Mouse (Mus musculus): ENCODE measurements around the gene Zdhhc18. TPM values are rescaled to one million over a fixed set of nuclear protein-coding genes. Genes with fewer than 3 reads are reported as not detected.

Zdhhc18 gene
- polyA plus RNA-seq, 1 experiment from 2014 or later = 7.0 TPM

DNA sequence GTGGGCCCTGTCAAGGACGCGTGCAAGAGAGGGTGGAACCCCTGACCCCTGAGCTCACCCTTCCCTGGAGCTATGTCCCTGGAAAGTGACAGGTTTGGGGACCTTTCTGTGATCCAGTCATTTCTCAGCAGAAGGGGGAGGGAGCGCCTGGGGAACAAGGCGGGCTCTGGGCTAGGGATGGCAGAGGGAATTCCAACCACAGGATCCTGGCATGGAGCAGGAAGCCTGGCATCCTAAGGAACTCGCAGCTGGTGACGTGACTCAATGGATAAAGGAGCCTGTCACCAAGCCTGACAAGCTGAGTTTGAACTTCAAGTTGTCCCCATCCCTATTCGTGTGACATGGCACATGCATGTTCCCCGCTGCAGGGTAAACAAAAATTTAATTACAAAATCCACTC, 36.9 kb downstream of the Zdhhc18 start:
- Histone ChIP-seq H3K27ac (replicated peaks) (no peak overlapping the region), H3K4me3 (replicated peaks) (no peak overlapping the region), H3K4me2 (no peak overlapping the region), H3K4me1 (no peaks in the 10 kb centered on the region), H3K27me3 (replicated peaks) (no peaks in the 10 kb centered on the region), H3K9ac (replicated peaks) (no peak overlapping the region), H3K36me3 (peaks cover 61% of the 10 kb centered on the region), H3K9me3 (replicated peaks) (no peaks in the 10 kb centered on the region)
- ATAC-seq (ENCODE audit: low FRiP score) = no peak
- 95% methylated on average over 8 of the region's 8 CpGs for WGBS

DNA sequence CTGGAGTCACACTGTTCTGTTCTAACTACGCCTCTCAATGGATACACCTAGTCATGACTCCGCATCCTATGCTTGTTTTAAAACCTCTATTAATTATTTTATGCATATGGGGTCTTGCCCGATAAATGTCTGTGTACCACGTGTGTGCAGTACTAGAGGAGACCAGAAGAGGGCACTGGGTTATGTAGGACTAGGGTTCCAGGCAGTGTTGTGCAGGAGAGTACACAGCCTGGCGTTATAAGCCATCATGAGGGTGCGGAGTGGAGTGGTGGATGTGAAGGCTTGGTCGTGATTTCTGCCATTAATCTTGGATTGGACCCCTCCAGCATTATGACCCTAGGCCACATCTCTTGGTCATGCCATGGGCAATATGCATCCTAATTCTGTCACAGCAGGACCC, 37.5 kb downstream of the Zdhhc18 start:
- Histone ChIP-seq H3K4me3 (replicated peaks) (no peak overlapping the region), H3K9ac (replicated peaks) (no peak overlapping the region), H3K4me2 (no peak overlapping the region), H3K4me1 (no peaks in the 10 kb centered on the region), H3K9me3 (replicated peaks) (no peaks in the 10 kb centered on the region), H3K27me3 (replicated peaks) (no peaks in the 10 kb centered on the region), H3K27ac (replicated peaks) (no peak overlapping the region), H3K36me3 (peaks cover 63% of the 10 kb centered on the region)
- ATAC-seq (ENCODE audit: low FRiP score) = no peak
- WGBS = 97% methylated on average over 7 of the region's 7 CpGs

DNA sequence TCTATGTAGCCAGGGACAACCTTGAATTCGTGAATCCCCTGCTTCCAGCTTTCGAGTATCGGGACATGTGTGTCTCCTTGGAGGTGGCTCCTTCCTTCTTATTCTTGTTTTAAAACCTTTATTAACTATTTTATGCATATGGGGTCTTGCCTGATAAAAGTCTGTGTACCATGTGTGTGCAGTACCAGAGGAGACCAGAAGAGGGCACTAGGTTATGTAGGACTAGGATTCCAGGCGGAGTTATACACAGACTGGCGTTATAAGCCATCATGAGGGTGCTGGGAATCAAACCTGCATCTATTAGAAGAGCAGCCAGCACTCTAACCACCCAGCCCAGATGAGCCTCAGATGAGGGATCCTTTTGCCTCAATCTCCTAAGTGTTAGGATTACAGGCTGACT, 38.1 kb downstream of the Zdhhc18 start:
- H3K4me1 ChIP-seq = no peaks in the 10 kb centered on the region
- H3K9ac ChIP-seq (replicated peaks) = no peak overlapping the region
- no peak overlapping the region for H3K27ac ChIP-seq (replicated peaks)
- no peak overlapping the region for H3K4me2 ChIP-seq
- H3K27me3 ChIP-seq (replicated peaks) = no peaks in the 10 kb centered on the region
- H3K36me3 ChIP-seq = peaks cover 64% of the 10 kb centered on the region
- no peak for ATAC-seq (ENCODE audit: low FRiP score)
- H3K9me3 ChIP-seq (replicated peaks) = no peaks in the 10 kb centered on the region
- WGBS = 99% methylated on average over 5 of the region's 5 CpGs
- no peak overlapping the region for H3K4me3 ChIP-seq (replicated peaks)

- H3K36me3 ChIP-seq = peaks cover 74% of the 10 kb centered on the region
- no peak for ATAC-seq (ENCODE audit: low FRiP score)
- 20% methylated on average over 6 of the region's 6 CpGs for WGBS
Measured at GRCm38 (mm10) chr4:133609719-133610118, 40.2 kb downstream of the Zdhhc18 start.

DNA sequence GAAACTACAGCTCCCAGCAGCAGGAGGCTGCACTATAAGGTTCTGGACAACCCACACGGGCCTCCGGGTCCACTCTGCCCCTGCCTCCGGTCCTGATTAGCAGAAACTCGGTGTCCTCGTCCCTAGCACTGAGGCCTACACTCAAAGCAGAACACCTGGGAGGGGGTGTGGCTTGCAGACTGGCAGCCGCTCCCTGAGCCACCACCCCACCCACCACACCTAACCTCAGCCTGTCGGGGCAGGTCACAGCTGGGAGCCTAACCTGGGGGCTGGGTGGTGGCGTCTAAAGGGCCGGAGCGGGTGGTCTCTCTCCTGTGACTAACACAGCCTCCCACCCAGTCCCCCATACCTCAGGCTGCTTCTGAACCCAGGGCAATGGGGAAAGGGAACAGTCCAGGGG, 42.7 kb downstream of the Zdhhc18 start:
- Histone ChIP-seq H3K4me1 (no peaks in the 10 kb centered on the region), H3K27me3 (replicated peaks) (peaks cover 17% of the 10 kb centered on the region), H3K27ac (replicated peaks) (no peak overlapping the region), H3K36me3 (peaks cover 64% of the 10 kb centered on the region), H3K9ac (replicated peaks) (no peak overlapping the region), H3K4me3 (replicated peaks) (no peak overlapping the region), H3K9me3 (replicated peaks) (no peaks in the 10 kb centered on the region), H3K4me2 (no peak overlapping the region)
- WGBS = 78% methylated on average over 10 of the region's 10 CpGs
- no peak for ATAC-seq (ENCODE audit: low FRiP score)

More at GRCm38 (mm10) chr4:133609719-133610118, 40.2 kb downstream of the Zdhhc18 start:
- no peak overlapping the region for H3K9ac ChIP-seq (replicated peaks)
- H3K4me1 ChIP-seq = no peaks in the 10 kb centered on the region
- H3K9me3 ChIP-seq (replicated peaks) = no peaks in the 10 kb centered on the region
- H3K27ac ChIP-seq (replicated peaks) = no peak overlapping the region
- no peaks in the 10 kb centered on the region for H3K27me3 ChIP-seq (replicated peaks)
- no peak overlapping the region for H3K4me2 ChIP-seq
- no peak overlapping the region for H3K4me3 ChIP-seq (replicated peaks)

- ATAC-seq (ENCODE audit: low FRiP score) = no peak
- H3K4me1 ChIP-seq = peaks cover 6% of the 10 kb centered on the region
- no peak overlapping the region for H3K4me3 ChIP-seq (replicated peaks)
- no peaks in the 10 kb centered on the region for H3K9me3 ChIP-seq (replicated peaks)
- no peak overlapping the region for H3K9ac ChIP-seq (replicated peaks)
- WGBS = 62% methylated on average over 9 of the region's 9 CpGs
- no peak overlapping the region for H3K27ac ChIP-seq (replicated peaks)
- H3K4me2 ChIP-seq = no peak overlapping the region
- H3K27me3 ChIP-seq (replicated peaks) = peaks cover 28% of the 10 kb centered on the region
- H3K36me3 ChIP-seq = peaks cover 47% of the 10 kb centered on the region
Measured at GRCm38 (mm10) chr4:133605330-133605729, 44.6 kb downstream of the Zdhhc18 start.

DNA sequence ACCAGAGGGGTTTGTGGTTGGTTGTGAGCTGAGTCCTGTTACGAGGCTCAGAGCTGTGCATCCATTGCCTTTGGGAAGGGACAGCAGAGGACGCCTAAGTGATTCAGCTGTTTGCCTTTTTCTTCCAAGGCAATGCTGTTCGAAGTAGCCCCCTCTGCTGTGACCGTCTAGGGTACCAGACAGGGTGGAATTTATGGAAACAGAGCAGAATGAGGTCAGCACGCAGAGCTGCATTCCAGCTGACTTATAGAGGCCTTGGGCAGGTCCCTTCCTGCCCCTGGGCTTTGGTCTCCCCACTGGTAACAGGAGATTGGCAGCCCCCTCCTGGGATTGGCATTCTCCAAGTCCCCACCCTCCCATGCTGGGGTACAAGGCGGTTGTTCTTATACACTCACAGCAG, 45.1 kb downstream of the Zdhhc18 start:
- 56% methylated on average over 6 of the region's 6 CpGs for WGBS
- no peak overlapping the region for H3K4me2 ChIP-seq
- ATAC-seq (ENCODE audit: low FRiP score) = no peak
- peaks cover 32% of the 10 kb centered on the region for H3K27me3 ChIP-seq (replicated peaks)
- H3K4me3 ChIP-seq (replicated peaks) = no peak overlapping the region
- no peak overlapping the region for H3K9ac ChIP-seq (replicated peaks)
- H3K4me1 ChIP-seq = peaks cover 11% of the 10 kb centered on the region
- peaks cover 46% of the 10 kb centered on the region for H3K36me3 ChIP-seq
- no peaks in the 10 kb centered on the region for H3K9me3 ChIP-seq (replicated peaks)
- no peak overlapping the region for H3K27ac ChIP-seq (replicated peaks)

DNA sequence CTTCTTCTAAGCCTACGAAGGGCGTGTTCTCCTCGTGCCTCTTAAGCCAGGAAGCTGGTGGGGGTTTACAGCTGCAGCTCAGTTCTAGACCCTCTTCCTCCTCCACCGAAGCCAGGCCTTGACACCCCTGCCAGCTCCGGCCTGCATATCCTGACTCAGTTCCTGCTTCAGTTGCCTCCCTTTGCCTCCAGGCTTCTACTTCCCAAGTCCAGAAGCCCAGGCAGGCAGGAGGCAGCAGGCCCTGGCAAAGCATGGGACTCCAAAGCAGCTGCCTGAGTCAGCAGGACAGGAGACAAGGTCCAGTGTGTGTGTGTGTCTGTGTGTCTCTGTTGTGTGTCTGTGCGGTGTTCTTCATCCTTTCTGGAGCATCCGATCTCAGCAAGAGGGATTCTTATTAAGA, 45.8 kb downstream of the Zdhhc18 start:
- H3K4me3 ChIP-seq (replicated peaks) = no peak overlapping the region

GRCm38 (mm10) chr4:133603056-133603455, 46.9 kb downstream of the Zdhhc18 start:
- peaks cover 19% of the 10 kb centered on the region for H3K4me1 ChIP-seq
- no peaks in the 10 kb centered on the region for H3K9me3 ChIP-seq (replicated peaks)
- 92% methylated on average over 5 of the region's 5 CpGs for WGBS
- no peak overlapping the region for H3K9ac ChIP-seq (replicated peaks)
- no peak for ATAC-seq (ENCODE audit: low FRiP score)
- no peak overlapping the region for H3K4me3 ChIP-seq (replicated peaks)
- no peak overlapping the region for H3K4me2 ChIP-seq
- H3K27ac ChIP-seq (replicated peaks) = no peak overlapping the region
- H3K36me3 ChIP-seq = peaks cover 39% of the 10 kb centered on the region
- H3K27me3 ChIP-seq (replicated peaks) = peaks cover 50% of the 10 kb centered on the region

More for the DNA sequence above, 45.8 kb downstream of the Zdhhc18 start:
- H3K4me2 ChIP-seq = no peak overlapping the region
- peaks cover 18% of the 10 kb centered on the region for H3K4me1 ChIP-seq
- peaks cover 39% of the 10 kb centered on the region for H3K27me3 ChIP-seq (replicated peaks)
- peaks cover 46% of the 10 kb centered on the region for H3K36me3 ChIP-seq
- H3K27ac ChIP-seq (replicated peaks) = no peak overlapping the region
- H3K9ac ChIP-seq (replicated peaks) = no peak overlapping the region
- ATAC-seq (ENCODE audit: low FRiP score) = no peak
- no peaks in the 10 kb centered on the region for H3K9me3 ChIP-seq (replicated peaks)
- WGBS = 92% methylated on average over 7 of the region's 7 CpGs

- H3K9ac ChIP-seq (replicated peaks) = no peak within 1 kb of the TSS
- under 1% methylated on average over 16 of the region's 16 CpGs for WGBS
- H3K4me3 ChIP-seq (replicated peaks) = peak within 1 kb of the TSS; percentile 14
- H3K27me3 ChIP-seq (replicated peaks) = peaks cover 59% of the 10 kb centered on the region
- no peaks in the 10 kb centered on the region for H3K9me3 ChIP-seq (replicated peaks)
- ATAC-seq (ENCODE audit: low FRiP score) = no peak
- no peak within 1 kb of the TSS for H3K27ac ChIP-seq (replicated peaks)
- peaks cover 27% of the 10 kb centered on the region for H3K36me3 ChIP-seq
- peaks cover 19% of the 10 kb centered on the region for H3K4me1 ChIP-seq
- H3K4me2 ChIP-seq = peak within 1 kb of the TSS; percentile 26
Measured at GRCm38 (mm10) chr4:133601721-133602218, 48.2 kb downstream of the Zdhhc18 start, which contains the start of gene Sfn. Sfn (minus strand) TSS chr4:133602168.

- peaks cover 19% of the 10 kb centered on the region for H3K4me1 ChIP-seq
- ATAC-seq (ENCODE audit: low FRiP score) = no peak
- H3K4me3 ChIP-seq (replicated peaks) = peak overlapping the region; percentile 43
- no peak overlapping the region for H3K27ac ChIP-seq (replicated peaks)
- peaks cover 13% of the 10 kb centered on the region for H3K36me3 ChIP-seq
- peak overlapping the region; percentile 71 for H3K4me2 ChIP-seq
- WGBS = 15% methylated on average over 9 of the region's 9 CpGs
- no peaks in the 10 kb centered on the region for H3K9me3 ChIP-seq (replicated peaks)
- no peak overlapping the region for H3K9ac ChIP-seq (replicated peaks)
- H3K27me3 ChIP-seq (replicated peaks) = peaks cover 59% of the 10 kb centered on the region
Measured at GRCm38 (mm10) chr4:133600306-133600705, 49.6 kb downstream of the Zdhhc18 start.

- H3K9me3 ChIP-seq (replicated peaks) = no peaks in the 10 kb centered on the region
- peaks cover 59% of the 10 kb centered on the region for H3K27me3 ChIP-seq (replicated peaks)
- H3K4me3 ChIP-seq (replicated peaks) = peak overlapping the region; percentile 43
- H3K4me2 ChIP-seq = peak overlapping the region; percentile 71
- H3K36me3 ChIP-seq = peaks cover 11% of the 10 kb centered on the region
- WGBS = 0% methylated on average over 49 of the region's 50 CpGs
- no peak overlapping the region for H3K27ac ChIP-seq (replicated peaks)
- peaks cover 19% of the 10 kb centered on the region for H3K4me1 ChIP-seq
- ATAC-seq (ENCODE audit: low FRiP score) = peak; percentile 76
- peak overlapping the region; percentile 42; the same call in 1 of the 2 replicates for H3K9ac ChIP-seq (replicated peaks)
Measured at GRCm38 (mm10) chr4:133599571-133600073, 50.3 kb downstream of the Zdhhc18 start.

All from neural tube, embryonic 15.5 days (tissue).